Mouse (Mus musculus) liver, adult (tissue): Measurements from ENCODE around the gene Rgs10.

Source experiments
- GATA4 ChIP-seq: IDR thresholded peaks from 2 replicates; pipeline ENCODE4 v1.6.1; 2014; ENCODE audit warnings: mild to moderate bottlenecking, low read length; ENCODE audit not compliant: insufficient replicate concordance

The Rgs10 gene

GRCm38 (mm10) chr7:128392071-128392971 lies 26.2 kb downstream of the Rgs10 start:
- TF ChIP-seq GATA4 = peak; percentile 72; the same call in 1 of the 2 replicates

GRCm38 (mm10) chr7:128391267-128392057 lies 27.1 kb downstream of the Rgs10 start:
- no peak for TF ChIP-seq GATA4

- TF ChIP-seq GATA4 = peak; percentile 62; the same call in 1 of the 2 replicates
Measured at GRCm38 (mm10) chr7:128388968-128389367, 29.6 kb downstream of the Rgs10 start.

GRCm38 (mm10) chr7:128383726-128384463 lies 34.7 kb downstream of the Rgs10 start:
- no peak for TF ChIP-seq GATA4

GRCm38 (mm10) chr7:128383189-128383725 lies 35.3 kb downstream of the Rgs10 start:
- TF ChIP-seq GATA4 = no peak

GRCm38 (mm10) chr7:128382527-128382860 lies 36.1 kb downstream of the Rgs10 start:
- no peak for TF ChIP-seq GATA4

- TF ChIP-seq GATA4 = no peak
Measured at GRCm38 (mm10) chr7:128381811-128382526, 36.6 kb downstream of the Rgs10 start.

- TF ChIP-seq GATA4 = no peak
Measured at GRCm38 (mm10) chr7:128381001-128381400, 37.6 kb downstream of the Rgs10 start.

- no peak for TF ChIP-seq GATA4
Measured at GRCm38 (mm10) chr7:128379162-128379805, 39.3 kb downstream of the Rgs10 start.

- TF ChIP-seq GATA4 = no peak
Measured at GRCm38 (mm10) chr7:128376206-128376701, 42.3 kb downstream of the Rgs10 start.

GRCm38 (mm10) chr7:128374156-128374555 lies 44.4 kb downstream of the Rgs10 start:
- no peak for TF ChIP-seq GATA4

GRCm38 (mm10) chr7:128373751-128374150 lies 44.8 kb downstream of the Rgs10 start:
- no peak for TF ChIP-seq GATA4

GRCm38 (mm10) chr7:128372331-128372730 lies 46.2 kb downstream of the Rgs10 start:
- TF ChIP-seq GATA4 = no peak

- TF ChIP-seq GATA4 = no peak
Measured at GRCm38 (mm10) chr7:128369366-128369765, 49.2 kb downstream of the Rgs10 start.

GRCm38 (mm10) chr7:128368828-128369227 lies 49.7 kb downstream of the Rgs10 start:
- TF ChIP-seq GATA4 = no peak
